Mouse (Mus musculus) ZHBTc4 (cell line): Measurements from ENCODE around the gene Tyrobp.

Source experiments
- DNase-seq: peaks from one replicate; pipeline ENCODE4 v3.0.0-alpha.2; 2011; ENCODE audit warnings: low read depth, low spot score

Tyrobp gene

DNA sequence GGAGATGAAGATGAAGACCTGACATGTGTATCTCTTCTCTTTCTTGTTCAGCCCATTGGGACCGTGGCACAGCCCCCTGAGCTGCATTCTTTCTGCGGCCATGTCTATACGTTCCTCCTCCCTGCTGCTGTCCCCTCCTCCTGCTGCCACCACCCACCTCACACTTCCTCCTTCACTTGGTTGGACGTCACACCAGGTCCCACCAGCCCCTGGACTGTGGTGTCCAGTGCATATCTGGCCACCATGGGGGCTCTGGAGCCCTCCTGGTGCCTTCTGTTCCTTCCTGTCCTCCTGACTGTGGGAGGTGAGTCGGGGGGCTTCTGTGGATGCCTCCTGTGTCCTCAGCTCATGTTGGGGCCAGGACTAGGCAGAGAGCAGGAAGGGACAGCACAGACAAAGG is at the start of gene Tyrobp:
TSS of gene Tyrobp (plus strand) at position 165 of the 400 bp plus-strand sequence.
- DNase-seq, result no peak

GRCm38 (mm10) chr7:30367466-30367865 is 46.1 kb upstream of the Tyrobp start:
- no peak for DNase-seq

GRCm38 (mm10) chr7:30373501-30373962 is 40.0 kb upstream of the Tyrobp start:
- peak; percentile 100 for DNase-seq

- DNase-seq, result no peak
These were observed 33.5 kb upstream of the Tyrobp start for GRCm38 (mm10) chr7:30380061-30380460.

DNA sequence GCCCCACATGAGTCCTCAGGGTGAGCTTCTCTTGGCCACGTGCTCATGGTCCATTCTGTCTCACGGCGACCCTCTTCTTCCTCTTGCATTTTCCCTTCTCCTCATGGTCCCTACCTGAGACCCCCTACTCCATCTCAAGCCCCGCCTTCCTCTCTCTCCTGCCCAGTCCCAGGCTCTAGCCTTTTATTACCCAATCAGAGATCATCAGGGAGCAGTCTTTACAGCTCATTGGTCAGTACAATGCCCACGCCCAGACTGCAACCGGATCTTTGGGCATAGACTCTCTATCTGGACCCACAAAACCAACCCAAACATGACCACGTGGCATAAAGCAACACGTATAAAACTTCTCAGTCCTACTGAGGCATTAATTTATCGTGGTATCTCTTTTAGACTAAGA is 29.5 kb upstream of the Tyrobp start:
- DNase-seq, result no peak

- DNase-seq, result no peak
These were observed 20.6 kb upstream of the Tyrobp start for GRCm38 (mm10) chr7:30392746-30393520.

DNA sequence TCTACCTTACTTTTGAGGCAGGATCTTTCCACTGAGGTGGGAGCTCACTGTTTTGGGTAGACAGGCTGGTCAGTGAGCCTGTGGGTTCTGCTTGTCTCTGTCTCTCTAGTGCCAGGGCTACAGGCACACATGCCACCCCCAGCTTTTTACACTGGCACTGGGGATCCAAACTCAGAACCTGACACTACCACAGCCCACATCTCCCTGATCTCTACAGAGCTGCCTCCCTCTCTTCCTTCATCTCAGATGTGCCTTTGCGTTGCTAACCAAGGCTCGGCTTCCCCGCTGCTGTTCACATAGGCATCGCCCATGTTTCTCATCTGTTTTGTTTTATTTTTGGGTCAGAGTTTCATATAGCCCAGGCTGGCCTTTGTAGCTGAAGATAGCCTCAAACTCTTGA is 19.9 kb upstream of the Tyrobp start:
- DNase-seq, result no peak

GRCm38 (mm10) chr7:30394379-30394778 is 19.2 kb upstream of the Tyrobp start:
- no peak for DNase-seq

GRCm38 (mm10) chr7:30394871-30395270 is 18.7 kb upstream of the Tyrobp start:
- peak; percentile 49 for DNase-seq

DNA sequence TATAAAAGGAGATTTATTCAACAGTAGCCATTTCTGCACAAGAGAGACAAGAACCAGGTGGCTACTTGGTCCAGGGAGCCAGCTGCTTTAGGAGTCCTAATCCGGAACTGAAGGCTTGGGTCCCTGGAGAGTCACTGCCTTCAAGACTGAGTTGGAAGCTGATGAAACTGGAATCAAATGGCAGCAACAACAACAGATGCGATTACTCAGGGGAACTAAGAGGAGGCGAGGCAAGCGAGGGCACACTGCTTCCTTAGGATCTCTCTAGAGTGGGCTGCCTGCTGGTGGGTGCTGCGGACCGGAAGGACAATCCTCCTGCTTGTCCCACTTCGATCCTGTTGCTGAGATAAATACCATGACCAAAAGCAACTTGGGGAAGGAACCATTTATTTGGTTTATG is 13.9 kb upstream of the Tyrobp start:
- no peak for DNase-seq

GRCm38 (mm10) chr7:30402343-30402742 is 11.2 kb upstream of the Tyrobp start:
- no peak for DNase-seq

- no peak for DNase-seq
These were observed 4.9 kb upstream of the Tyrobp start for GRCm38 (mm10) chr7:30408639-30409038.

DNA sequence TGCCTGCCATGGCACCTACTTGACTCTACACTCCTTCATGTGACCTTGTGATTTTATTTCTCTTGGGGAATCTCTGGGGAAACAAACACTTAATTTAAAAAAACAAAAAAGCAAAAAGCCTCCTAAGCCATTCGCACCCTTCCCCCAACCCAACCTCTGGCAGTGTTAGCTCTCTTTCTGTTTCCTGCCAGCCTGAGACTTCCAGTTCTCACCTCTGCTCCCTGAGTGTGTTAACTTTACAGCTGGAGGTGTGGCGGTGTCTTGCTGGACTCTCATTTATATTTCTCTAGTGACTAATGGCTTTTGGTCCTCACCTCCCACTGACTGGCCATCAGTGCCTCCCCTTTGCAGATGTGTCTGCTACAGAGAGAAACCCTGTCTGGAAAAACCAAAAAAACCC is 3.8 kb upstream of the Tyrobp start:
- no peak for DNase-seq

- no peak for DNase-seq
These were observed 2.5 kb upstream of the Tyrobp start for GRCm38 (mm10) chr7:30411023-30411422.

- no peak for DNase-seq
These were observed 819 bp upstream of the Tyrobp start for GRCm38 (mm10) chr7:30412735-30413147.

GRCm38 (mm10) chr7:30417856-30418255 is 4.3 kb downstream of the Tyrobp start:
- DNase-seq, result no peak

- DNase-seq, result no peak
These were observed 6.3 kb downstream of the Tyrobp start, which contains the start of gene Hcst for GRCm38 (mm10) chr7:30419561-30420499. Gene Hcst, minus strand, starts transcription at chr7:30419854.

DNA sequence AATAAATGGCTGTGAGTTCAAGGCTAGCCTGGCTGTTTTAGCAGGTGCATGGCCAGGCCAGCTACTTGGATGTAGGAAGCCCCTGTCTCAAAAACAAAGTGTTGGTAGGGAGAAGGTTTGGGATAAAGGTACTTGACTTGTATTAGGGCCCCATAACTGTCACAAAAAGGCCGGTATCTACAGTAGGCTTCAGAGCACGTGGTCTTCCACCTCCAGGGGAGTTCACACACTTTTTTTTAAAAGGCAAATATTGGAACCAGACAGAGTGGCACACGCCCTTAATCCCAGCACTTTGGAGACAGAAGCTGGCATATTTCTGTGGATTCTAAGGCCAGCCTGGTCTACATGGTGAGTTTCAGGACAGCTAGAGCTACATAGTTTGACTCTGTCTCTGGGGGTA is 7.1 kb downstream of the Tyrobp start:
- DNase-seq, result no peak

DNA sequence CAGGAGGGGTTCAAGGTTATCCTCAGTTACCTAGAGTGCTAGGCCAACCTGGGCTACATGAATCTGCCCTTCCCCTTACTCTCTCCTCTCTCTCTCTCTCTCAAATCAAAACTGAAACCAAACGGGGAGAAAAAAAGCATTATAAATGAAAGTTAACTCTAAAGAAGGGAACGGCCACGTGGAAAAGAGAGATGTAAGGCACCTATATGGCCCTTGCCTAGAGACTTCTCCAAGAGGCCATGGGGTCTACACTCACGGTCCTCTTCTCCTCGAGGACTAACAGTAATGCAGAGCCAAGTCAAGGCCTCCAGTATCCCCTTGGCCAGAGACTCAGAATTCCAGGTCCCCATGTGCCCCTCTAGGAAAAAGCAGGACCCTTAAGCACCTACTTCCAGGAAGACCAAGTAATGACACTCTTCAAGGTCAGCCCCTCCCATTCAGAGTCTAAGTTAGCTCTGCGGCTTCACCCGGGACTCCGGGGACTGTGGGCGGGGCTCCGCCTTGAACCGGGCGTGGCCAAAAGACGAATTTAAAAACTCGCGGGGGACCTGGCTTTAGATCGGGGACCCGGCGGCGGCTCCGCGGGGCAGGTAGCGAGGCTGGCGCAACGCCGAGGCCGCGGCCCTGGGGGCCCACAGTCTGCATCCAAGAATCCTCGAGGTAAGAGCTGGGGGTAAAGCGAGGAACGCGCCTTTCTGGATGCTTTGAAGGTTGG is 7.8 kb downstream of the Tyrobp start, which contains the start of gene Nfkbid:
TSS of gene Nfkbid (plus strand) at position 558 of the 715 bp plus-strand sequence.
- peak; percentile 84 for DNase-seq

DNA sequence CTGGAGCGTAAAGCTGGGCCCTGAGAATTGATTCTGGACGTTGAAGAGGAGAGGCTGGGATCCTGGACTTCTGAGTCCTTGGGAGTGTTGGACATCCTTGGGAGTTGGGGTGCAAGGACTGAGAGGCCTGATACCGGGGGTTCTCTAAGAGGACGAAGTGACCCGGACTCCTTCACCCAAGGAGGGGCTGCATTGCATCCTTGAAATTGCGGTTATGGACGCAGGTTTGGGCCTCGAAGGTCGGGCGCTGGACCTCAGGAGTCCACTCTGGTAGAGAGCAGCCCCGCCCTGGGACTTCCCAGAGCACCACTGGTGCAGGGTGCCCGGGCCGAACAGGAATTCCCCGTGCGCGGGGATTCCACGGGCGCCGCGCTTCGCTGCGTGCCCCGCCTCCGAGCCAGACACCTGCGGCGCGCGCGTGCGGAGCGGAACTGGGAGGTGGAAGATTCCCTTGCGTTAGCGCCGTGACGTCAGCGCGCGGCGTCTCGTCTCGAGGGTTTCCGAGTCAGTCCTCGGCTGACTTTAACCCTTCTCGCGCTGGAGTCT is 8.4 kb downstream of the Tyrobp start:
- DNase-seq, result peak; percentile 95

- DNase-seq, result no peak
These were observed 9.0 kb downstream of the Tyrobp start for GRCm38 (mm10) chr7:30422560-30422959.
